Mouse (Mus musculus): ENCODE measurements around the gene Vps4b. TPM values are rescaled to one million over a fixed set of nuclear protein-coding genes. Genes with fewer than 3 reads are reported as not detected.
A peak's percentile ranks its signal among the peaks of the same experiment; 100 is the strongest.

Vps4b gene
- polyA plus RNA-seq, 1 experiment = 18.9 TPM

DNA sequence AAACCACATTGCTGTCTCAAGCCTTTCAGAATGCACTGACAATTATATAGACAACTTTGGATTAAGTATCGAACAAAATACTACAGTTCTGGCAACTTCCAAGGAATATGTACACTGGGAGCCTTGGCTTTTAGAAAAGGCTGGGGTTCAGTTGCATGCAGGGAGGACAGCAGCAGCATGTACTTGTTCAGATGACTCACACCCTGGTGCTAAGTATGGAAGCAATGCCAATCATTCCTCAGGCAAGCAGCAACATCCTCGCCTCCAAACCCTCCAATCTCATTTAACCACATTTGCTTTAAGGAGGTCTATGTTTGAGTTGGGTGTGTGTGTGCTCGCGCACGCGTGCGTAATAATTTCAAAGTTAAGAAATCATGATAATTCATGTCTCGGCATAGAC, 30.8 kb downstream of the Vps4b start:
- Histone ChIP-seq H3K27me3 (ENCODE audit: control insufficient read depth, insufficient read depth, low read length) (no peaks in the 10 kb centered on the region), H3K36me3 (ENCODE audit: control insufficient read depth, insufficient read depth, low read length) (peaks cover 31% of the 10 kb centered on the region), H3K4me1 (ENCODE audit: control insufficient read depth, insufficient read depth, insufficient read length, low read length) (no peaks in the 10 kb centered on the region), H3K27ac (ENCODE audit: insufficient read depth, low read depth, low read length) (no peak overlapping the region), H3K4me3 (ENCODE audit: low read depth, low read length) (no peak overlapping the region)
- TF ChIP-seq CTCF (IDR thresholded peaks at IDR 0.05; ENCODE audit: extremely low read depth, insufficient read length, insufficient replicate concordance, low read depth, low read length) (no peak), POLR2A (IDR thresholded peaks at IDR 0.05; ENCODE audit: low read depth, low read length) (no peak)
- WGBS = 93% methylated on average over 8 of the region's 8 CpGs

DNA sequence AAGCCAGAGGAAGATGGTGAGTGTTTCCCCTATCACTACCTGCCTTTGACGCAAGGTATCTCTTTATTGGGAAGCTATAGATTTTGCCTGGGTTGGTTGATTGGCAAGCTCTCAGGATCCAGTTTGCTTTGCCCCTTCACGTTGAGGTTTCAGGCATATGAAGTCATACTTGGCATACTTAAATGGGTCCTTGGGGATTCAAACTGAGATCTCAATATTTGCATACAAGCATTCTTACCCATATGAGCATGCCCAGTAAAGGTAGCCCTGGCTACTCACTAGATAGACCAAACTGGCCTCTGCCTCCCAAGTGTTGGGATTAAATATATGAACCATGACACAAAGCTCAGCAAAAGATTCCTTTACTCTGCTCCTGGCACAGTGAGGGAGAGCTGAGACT, 31.7 kb downstream of the Vps4b start:
- H3K4me1 ChIP-seq (ENCODE audit: control insufficient read depth, insufficient read depth, insufficient read length, low read length) = no peaks in the 10 kb centered on the region
- no peak overlapping the region for H3K27ac ChIP-seq (ENCODE audit: insufficient read depth, low read depth, low read length)
- 77% methylated on average over 2 of the region's 2 CpGs for WGBS
- peaks cover 23% of the 10 kb centered on the region for H3K36me3 ChIP-seq (ENCODE audit: control insufficient read depth, insufficient read depth, low read length)
- TF ChIP-seq POLR2A (IDR thresholded peaks at IDR 0.05; ENCODE audit: low read depth, low read length) = no peak
- TF ChIP-seq CTCF (IDR thresholded peaks at IDR 0.05; ENCODE audit: extremely low read depth, insufficient read length, insufficient replicate concordance, low read depth, low read length) = no peak
- no peaks in the 10 kb centered on the region for H3K27me3 ChIP-seq (ENCODE audit: control insufficient read depth, insufficient read depth, low read length)
- no peak overlapping the region for H3K4me3 ChIP-seq (ENCODE audit: low read depth, low read length)

DNA sequence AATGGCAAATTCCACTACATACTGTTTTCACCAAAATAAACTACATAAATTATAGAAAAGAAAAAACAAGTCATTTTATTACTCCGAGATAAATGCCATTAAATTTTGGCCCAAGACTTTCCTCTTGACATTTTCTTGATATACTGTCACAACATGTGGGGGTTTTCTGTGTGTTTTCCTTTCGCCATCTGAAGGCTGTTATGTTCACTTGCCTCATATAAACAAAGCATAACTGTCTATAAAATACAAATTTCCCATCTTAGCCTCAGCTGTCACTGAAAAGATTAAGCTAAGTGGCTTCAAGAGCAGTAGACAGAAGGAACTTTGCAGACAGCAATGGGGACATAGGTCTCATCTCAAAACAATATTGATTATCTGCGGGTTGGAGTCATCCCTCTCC, 32.2 kb downstream of the Vps4b start:
- Histone ChIP-seq H3K36me3 (ENCODE audit: control insufficient read depth, insufficient read depth, low read length) (peaks cover 21% of the 10 kb centered on the region), H3K27ac (ENCODE audit: insufficient read depth, low read depth, low read length) (no peak overlapping the region), H3K4me3 (ENCODE audit: low read depth, low read length) (no peak overlapping the region), H3K27me3 (ENCODE audit: control insufficient read depth, insufficient read depth, low read length) (no peaks in the 10 kb centered on the region), H3K4me1 (ENCODE audit: control insufficient read depth, insufficient read depth, insufficient read length, low read length) (no peaks in the 10 kb centered on the region)
- TF ChIP-seq CTCF (IDR thresholded peaks at IDR 0.05; ENCODE audit: extremely low read depth, insufficient read length, insufficient replicate concordance, low read depth, low read length) (no peak), POLR2A (IDR thresholded peaks at IDR 0.05; ENCODE audit: low read depth, low read length) (no peak)
- 86% methylated on average over 3 of the region's 3 CpGs for WGBS

DNA sequence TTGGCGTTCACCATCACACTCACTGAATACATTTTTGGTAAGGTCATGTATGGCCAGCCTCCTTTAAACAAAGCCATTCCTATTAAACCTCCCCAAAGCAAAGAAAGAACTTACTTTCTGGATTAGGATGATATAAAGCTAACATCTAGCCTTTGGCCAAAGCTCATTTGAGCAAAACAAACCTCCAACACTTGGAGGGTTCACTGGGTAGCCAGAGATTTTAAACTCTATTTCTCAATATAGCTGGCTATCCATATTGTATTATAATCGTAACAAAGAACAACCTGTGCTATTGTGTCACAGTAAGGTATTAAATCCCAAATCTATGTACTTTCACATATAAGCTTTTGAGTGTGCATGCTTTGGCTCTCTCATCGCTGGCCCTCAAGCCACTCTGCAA, 35.8 kb downstream of the Vps4b start:
- peaks cover 17% of the 10 kb centered on the region for H3K4me1 ChIP-seq (ENCODE audit: control insufficient read depth, insufficient read depth, insufficient read length, low read length)
- WGBS = 82% methylated on average over 3 of the region's 3 CpGs
- no peak overlapping the region for H3K27ac ChIP-seq (ENCODE audit: insufficient read depth, low read depth, low read length)
- peaks cover under 1% of the 10 kb centered on the region; the same call in 1 of the 2 replicates for H3K36me3 ChIP-seq (ENCODE audit: control insufficient read depth, insufficient read depth, low read length)
- no peaks in the 10 kb centered on the region for H3K27me3 ChIP-seq (ENCODE audit: control insufficient read depth, insufficient read depth, low read length)
- TF ChIP-seq CTCF (IDR thresholded peaks at IDR 0.05; ENCODE audit: extremely low read depth, insufficient read length, insufficient replicate concordance, low read depth, low read length) = no peak
- no peak for TF ChIP-seq POLR2A (IDR thresholded peaks at IDR 0.05; ENCODE audit: low read depth, low read length)
- H3K4me3 ChIP-seq (ENCODE audit: low read depth, low read length) = no peak overlapping the region

DNA sequence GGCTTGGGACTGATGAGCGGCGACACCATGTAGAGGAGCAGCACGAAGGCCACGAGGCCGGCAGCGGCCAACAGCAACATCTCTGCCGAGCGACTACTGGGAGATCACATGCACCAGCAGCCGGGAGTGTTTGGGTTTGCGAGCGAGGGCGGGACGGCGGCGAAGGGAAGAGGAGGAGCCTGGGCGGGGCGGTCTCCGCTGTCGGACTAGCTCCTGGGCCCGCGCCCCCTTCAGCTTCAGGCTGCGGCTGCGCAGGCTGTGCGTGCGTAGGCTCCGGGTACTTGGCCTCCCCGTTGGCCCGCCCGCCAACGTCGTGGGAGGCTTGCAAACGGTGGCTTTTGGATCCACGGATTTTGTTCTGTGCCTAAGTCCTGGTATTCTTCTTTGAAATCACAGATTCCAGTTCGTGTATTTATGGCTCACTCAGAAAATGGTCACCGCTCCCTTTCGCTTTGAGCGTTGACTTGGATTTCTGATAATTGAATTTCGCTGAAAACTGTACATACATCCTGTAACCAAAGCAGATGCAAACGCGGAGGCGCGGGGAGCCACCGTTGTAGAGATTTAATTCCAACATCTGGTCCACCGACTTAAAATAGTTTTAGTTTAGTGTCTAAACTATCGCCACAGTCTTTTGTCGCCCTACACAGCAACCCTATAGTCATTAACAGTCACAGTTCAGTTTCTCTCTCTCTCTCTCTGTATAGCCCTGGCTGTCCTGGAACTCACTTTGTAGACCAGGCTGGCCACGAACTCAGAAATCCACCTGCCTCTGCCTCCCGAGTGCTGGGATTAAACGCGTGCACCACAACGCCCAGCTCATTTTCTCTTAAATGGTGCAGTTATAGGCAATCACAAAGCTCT, 36.7 kb downstream of the Vps4b start, which contains the start of gene Kdsr:
Gene Kdsr, minus strand, starts transcription at position 156 of the 864 bp plus-strand sequence.
- H3K4me1 ChIP-seq (ENCODE audit: control insufficient read depth, insufficient read depth, insufficient read length, low read length) = peaks cover 17% of the 10 kb centered on the region
- TF ChIP-seq POLR2A (IDR thresholded peaks at IDR 0.05; ENCODE audit: low read depth, low read length) (peak; percentile 93; the same call in 1 of the 2 replicates), CTCF (IDR thresholded peaks at IDR 0.05; ENCODE audit: extremely low read depth, insufficient read length, insufficient replicate concordance, low read depth, low read length) (no peak)
- peak within 1 kb of the TSS; percentile 87 for H3K4me3 ChIP-seq (ENCODE audit: low read depth, low read length)
- H3K27me3 ChIP-seq (ENCODE audit: control insufficient read depth, insufficient read depth, low read length) = no peaks in the 10 kb centered on the region
- H3K27ac ChIP-seq (ENCODE audit: insufficient read depth, low read depth, low read length) = peak within 1 kb of the TSS; percentile 88
- under 1% methylated on average over 51 of the region's 51 CpGs for WGBS
- H3K36me3 ChIP-seq (ENCODE audit: control insufficient read depth, insufficient read depth, low read length) = peaks cover 2% of the 10 kb centered on the region; the same call in 1 of the 2 replicates

DNA sequence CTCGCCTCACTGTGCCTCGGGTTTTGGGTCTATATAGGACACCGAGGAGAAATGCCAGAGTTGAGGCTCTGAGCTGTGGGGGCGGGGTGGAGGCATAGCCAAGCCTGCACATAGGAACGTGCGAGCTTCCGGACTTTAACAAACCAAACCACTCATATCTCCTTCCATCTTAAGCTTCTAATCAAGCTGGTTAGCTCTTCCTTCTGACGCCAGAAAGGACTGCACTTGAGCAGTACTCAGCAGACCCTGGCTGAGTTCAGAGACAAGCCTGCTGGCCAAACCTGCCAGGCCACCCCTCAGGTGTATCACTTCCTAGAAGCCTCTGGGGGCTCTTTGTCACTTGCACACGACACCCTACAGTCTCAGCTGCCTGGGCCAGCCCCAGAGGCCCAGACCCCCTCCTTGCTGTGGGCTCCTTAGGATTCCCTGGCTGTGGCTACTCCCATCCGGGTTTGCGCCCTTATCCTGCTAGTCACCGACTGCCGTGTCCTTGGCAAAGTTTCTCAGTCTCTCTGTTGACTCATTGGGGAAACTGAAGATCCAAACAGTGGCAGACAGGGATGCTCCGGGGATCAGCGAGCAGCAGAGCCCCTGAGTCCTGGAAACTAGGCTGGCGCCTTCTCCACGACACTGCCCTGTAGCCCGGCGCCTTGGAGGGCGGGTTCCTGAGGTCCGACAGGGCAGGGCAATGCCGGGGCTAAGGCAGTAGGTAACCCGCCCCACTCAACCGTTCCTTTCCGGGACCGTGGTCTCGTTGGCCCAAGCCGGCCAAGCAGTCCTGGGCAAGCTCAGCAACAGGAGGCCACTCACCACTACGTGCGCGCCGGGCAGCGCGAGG, 37.6 kb downstream of the Vps4b start:
- Histone ChIP-seq H3K4me3 (ENCODE audit: low read depth, low read length) (peak overlapping the region; percentile 87), H3K36me3 (ENCODE audit: control insufficient read depth, insufficient read depth, low read length) (peaks cover 4% of the 10 kb centered on the region; the same call in 1 of the 2 replicates), H3K27me3 (ENCODE audit: control insufficient read depth, insufficient read depth, low read length) (no peaks in the 10 kb centered on the region), H3K27ac (ENCODE audit: insufficient read depth, low read depth, low read length) (peak overlapping the region; percentile 88), H3K4me1 (ENCODE audit: control insufficient read depth, insufficient read depth, insufficient read length, low read length) (peaks cover 17% of the 10 kb centered on the region)
- WGBS = under 1% methylated on average over 34 of the region's 34 CpGs
- TF ChIP-seq POLR2A (IDR thresholded peaks at IDR 0.05; ENCODE audit: low read depth, low read length) = no peak; the same call in 1 of the 2 replicates
- TF ChIP-seq CTCF (IDR thresholded peaks at IDR 0.05; ENCODE audit: extremely low read depth, insufficient read length, insufficient replicate concordance, low read depth, low read length) = no peak
